Comparison of ENCODE assay signal across 9 mouse cellular contexts in genomic region chr8:93907987-93908441, GRCm38 (mm10).
DNase-seq lines count a peak whose midpoint lies in the region; ATAC-seq and TF ChIP-seq lines count a peak whose summit lies in the region.
"Had no signal": no experiment of that assay in that cellular context is flagged by ENCODE, and none has a peak within 500 bp of the region (broad histone marks: within the 10 kb centered on the region; RNA-seq: fewer than 3 reads in every experiment).

No protein-coding gene starts in this region.

- TF ChIP-seq CTCF in kidney, adult 2 months (conservative IDR thresholded peaks at IDR 0.05; ENCODE audit: insufficient read depth, insufficient read length, low read depth, low read length) = no peak
- TF ChIP-seq CTCF in cerebellum, adult 2 months (IDR thresholded peaks at IDR 0.05; ENCODE audit: borderline replicate concordance, insufficient read depth, low read depth, low read length) = no peak

- TF ChIP-seq POLR2A in kidney, adult 2 months (IDR thresholded peaks at IDR 0.05; ENCODE audit: low read depth, low read length) = no peak
- no peak for TF ChIP-seq POLR2A in cerebellum, adult 2 months (IDR thresholded peaks at IDR 0.05; ENCODE audit: borderline replicate concordance, insufficient read depth, low read length)

- H3K27ac ChIP-seq in kidney, adult 2 months (ENCODE audit: insufficient read depth, low read depth, low read length) = no peak overlapping the region
- H3K27ac ChIP-seq in cerebellum, adult 2 months (ENCODE audit: insufficient read depth, low read length) = peak overlapping the region; percentile 93
- peak overlapping the region; percentile 75 for H3K27ac ChIP-seq in forebrain, embryonic 10.5 days
- H3K27ac ChIP-seq in midbrain, embryonic 10.5 days (replicated peaks) = peak overlapping the region; percentile 76
- H3K27ac ChIP-seq: limb, embryonic 15.5 days had no signal

- no peaks in the 10 kb centered on the region for H3K36me3 ChIP-seq in kidney, adult 2 months (ENCODE audit: control insufficient read depth, insufficient read depth, low read length)
- peaks cover 10% of the 10 kb centered on the region; the same call in 1 of the 2 replicates for H3K36me3 ChIP-seq in forebrain, embryonic 10.5 days (replicated peaks)
- no peaks in the 10 kb centered on the region for H3K36me3 ChIP-seq in midbrain, embryonic 10.5 days
- H3K36me3 ChIP-seq: limb, embryonic 15.5 days had no signal

- no peak overlapping the region for H3K4me3 ChIP-seq in kidney, adult 2 months (ENCODE audit: insufficient read depth, low read depth, low read length)
- no peak overlapping the region for H3K4me3 ChIP-seq in cerebellum, adult 2 months (replicated peaks; ENCODE audit: insufficient read depth, low read depth, low read length)
- H3K4me3 ChIP-seq in forebrain, embryonic 10.5 days = no peak overlapping the region
- no peak overlapping the region for H3K4me3 ChIP-seq in midbrain, embryonic 10.5 days
- H3K4me3 ChIP-seq: limb, embryonic 15.5 days had no signal

- H3K9me3 ChIP-seq in forebrain, embryonic 10.5 days = no peaks in the 10 kb centered on the region
- H3K9me3 ChIP-seq in midbrain, embryonic 10.5 days (replicated peaks) = no peaks in the 10 kb centered on the region
- H3K9me3 ChIP-seq: limb, embryonic 15.5 days had no signal

- ATAC-seq in erythroblast, adult 5-6 weeks (replicated peaks; ENCODE audit: low FRiP score, poor library complexity, severe bottlenecking) = no peak

- DNase-seq in kidney, postnatal 4 days = peak; percentile 39 to 53
- no peak for DNase-seq in kidney, adult 2 months
- peak; percentile 62 to 67 for DNase-seq in cerebellum, adult 2 months
- DNase-seq in forebrain, embryonic 10.5 days (ENCODE audit: extremely low spot score, low spot score) = no peak
- no peak for DNase-seq in midbrain, embryonic 10.5 days (ENCODE audit: low spot score)
- DNase-seq in adipocyte (ENCODE audit: low spot score) = no peak
- DNase-seq in kidney, postnatal 25 days = no peak

- H3K4me1 ChIP-seq in kidney, adult 2 months (ENCODE audit: control insufficient read depth, insufficient read depth, low read length) = no peaks in the 10 kb centered on the region
- peaks cover 70% of the 10 kb centered on the region for H3K4me1 ChIP-seq in cerebellum, adult 2 months (ENCODE audit: control insufficient read depth, insufficient read depth, low read length)
- H3K4me1 ChIP-seq in forebrain, embryonic 10.5 days = peaks cover 51% of the 10 kb centered on the region
- H3K4me1 ChIP-seq in midbrain, embryonic 10.5 days = peaks cover 35% of the 10 kb centered on the region

- no peaks in the 10 kb centered on the region for H3K27me3 ChIP-seq in kidney, adult 2 months (replicated peaks; ENCODE audit: control insufficient read depth, insufficient read depth, low read length)
- no peaks in the 10 kb centered on the region for H3K27me3 ChIP-seq in cerebellum, adult 2 months (ENCODE audit: control insufficient read depth, insufficient read depth, low read length)
- no peaks in the 10 kb centered on the region for H3K27me3 ChIP-seq in forebrain, embryonic 10.5 days (ENCODE audit: poor library complexity, severe bottlenecking)
- no peaks in the 10 kb centered on the region for H3K27me3 ChIP-seq in midbrain, embryonic 10.5 days (ENCODE audit: low read depth, poor library complexity, severe bottlenecking)
- H3K27me3 ChIP-seq: limb, embryonic 15.5 days had no signal

- 42% methylated on average over 5 of the region's 5 CpGs for WGBS in kidney, adult 2 months
- WGBS in cerebellum, adult 2 months = 4% methylated on average over 5 of the region's 5 CpGs
- 56% methylated on average over 5 of the region's 5 CpGs for WGBS in forebrain, embryonic 10.5 days
- 54% methylated on average over 5 of the region's 5 CpGs for WGBS in midbrain, embryonic 10.5 days

Comparison
In these comparisons a context has a peak if more than half of its experiments do, and no peak if none do; other contexts are left out.
1. DNase-seq: peak in kidney, postnatal 4 days (2 of 2) and cerebellum, adult 2 months (2 of 2); none in kidney, adult 2 months (single experiment), forebrain, embryonic 10.5 days (single experiment), midbrain, embryonic 10.5 days (single experiment), adipocyte (single experiment) and kidney, postnatal 25 days (0 of 2).